Mouse (Mus musculus) heart, adult 11 months (tissue): ENCODE measurements around the gene Fgfr2.

Source experiments
- DNase-seq: peaks from one replicate; pipeline ENCODE4 v3.0.0; 2022

The Fgfr2 gene

DNA sequence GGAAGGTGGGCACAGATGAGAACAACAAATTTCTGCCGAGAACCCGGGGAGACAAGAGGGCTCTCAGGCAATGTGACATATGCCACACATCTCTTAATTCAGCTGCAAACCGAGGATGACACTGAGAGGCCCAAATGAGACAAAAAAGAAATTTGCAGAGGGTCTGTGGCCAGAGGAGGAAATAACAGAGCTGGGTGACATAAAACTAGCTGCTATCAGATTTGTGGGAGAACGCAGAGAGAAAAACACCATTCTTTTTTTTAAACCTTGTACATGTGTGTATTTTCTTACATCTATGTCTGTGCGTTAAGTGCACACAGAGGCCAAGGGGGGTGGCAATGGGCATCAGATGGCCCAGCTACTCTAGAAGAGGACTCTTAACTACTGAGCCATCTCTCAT lies 328.0 kb downstream of the Fgfr2 start:
- no peak for DNase-seq

DNA sequence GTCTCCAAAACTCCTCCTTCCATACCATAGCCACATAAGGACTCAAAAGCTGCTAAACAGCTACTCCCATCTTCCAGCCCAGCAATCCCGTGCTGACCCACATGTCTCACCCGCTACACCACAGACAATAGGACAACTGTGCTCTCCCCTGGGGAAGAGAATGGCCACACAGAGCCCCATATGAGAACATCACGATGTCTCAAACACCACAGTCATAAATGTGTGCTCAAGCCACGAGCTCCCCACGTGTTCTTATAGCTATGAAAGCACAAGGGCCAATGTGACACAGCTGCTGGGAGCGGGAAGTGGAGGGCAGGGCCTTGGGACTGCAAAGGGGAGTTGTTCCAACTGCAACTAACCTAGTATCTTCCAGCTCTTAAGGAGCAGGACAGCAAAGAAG lies 329.7 kb downstream of the Fgfr2 start:
- peak; percentile 98 for DNase-seq

DNA sequence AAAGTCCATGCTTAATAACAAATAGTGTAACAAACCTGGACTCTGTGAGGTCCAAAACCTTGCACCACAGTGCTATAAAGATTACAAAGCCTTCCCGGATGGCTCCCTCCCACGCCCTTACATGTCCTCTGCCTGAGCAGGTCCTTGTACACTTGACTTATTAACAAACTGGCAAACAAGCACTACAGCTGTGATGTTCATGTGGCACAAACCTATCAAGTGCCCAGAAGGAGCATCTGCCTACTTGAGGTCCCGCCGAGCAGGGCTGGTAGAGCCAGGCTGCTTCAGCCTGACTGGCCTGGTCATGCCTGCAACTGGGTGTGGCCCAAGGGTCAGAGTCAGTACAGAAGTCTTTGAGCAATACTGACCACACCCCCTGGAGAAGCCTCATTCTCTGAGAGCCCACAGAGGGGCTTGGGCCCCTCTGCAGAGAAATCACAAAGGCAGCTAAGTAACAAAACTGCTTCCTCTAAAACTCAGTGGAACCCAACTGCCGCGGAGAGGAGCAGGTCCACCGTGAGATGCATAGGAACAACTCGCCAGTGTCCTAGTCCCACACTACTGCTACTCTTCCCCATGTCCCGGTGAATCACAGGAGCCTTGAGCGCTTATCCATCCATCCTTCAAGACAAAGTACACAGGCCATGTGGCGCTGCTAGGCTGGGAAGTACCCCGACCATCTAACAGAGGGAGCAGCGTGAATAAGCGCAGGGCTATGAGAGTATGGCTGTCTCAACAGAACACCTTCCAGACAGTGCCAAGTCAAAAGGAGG lies 332.5 kb downstream of the Fgfr2 start:
- peak; percentile 92 for DNase-seq

DNA sequence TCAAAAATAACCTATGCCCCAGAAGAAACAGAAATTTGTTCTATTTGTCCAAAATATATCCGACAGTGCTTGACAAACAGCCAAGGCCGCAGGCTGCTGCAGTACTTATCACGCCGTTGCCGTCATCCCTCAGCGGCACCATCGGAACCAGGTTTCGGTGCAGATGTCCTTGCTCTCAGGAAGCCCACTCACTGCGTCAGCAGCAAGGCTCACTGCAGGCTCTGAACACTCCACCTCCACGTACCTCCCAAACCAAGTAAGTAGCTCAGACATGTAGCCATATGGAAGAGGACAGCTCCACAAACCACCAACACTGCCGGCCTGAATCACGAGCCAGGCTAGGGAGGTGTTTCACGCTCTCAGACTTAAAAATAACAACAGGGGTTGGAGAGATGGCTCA lies 334.3 kb downstream of the Fgfr2 start:
- DNase-seq, result peak; percentile 94

DNA sequence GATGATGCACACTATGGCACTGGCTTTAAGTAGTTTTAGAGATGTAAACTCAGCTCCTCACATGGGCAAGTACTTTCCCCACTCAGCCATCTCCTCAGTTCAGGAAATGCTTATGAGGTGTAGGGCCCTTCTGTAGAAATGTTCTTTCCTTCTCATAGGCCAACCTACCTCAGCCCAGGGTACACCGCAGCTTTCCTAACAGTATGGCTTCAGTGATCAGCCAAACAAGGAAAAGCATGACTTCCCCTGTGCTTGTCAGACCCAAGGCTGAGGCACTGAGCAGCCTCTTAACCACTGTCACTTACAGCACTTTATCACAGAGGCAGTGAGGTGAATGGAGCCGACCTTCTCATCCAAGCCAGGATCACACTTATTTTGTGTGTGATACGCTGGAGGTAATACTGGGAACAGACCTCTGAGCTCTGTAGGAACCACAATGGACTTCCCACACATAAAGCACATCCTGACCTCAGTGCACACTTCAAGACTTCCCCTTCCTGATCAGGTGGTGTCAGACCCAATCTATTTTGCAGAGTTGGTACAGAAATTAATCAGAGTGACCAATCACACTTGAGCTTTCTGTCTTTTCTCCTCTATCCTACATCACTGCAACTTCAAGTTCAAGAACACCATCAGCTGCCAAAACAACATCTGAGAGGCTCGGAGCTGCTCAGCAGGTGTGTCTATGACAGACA lies 335.5 kb downstream of the Fgfr2 start:
- peak; percentile 95 for DNase-seq

DNA sequence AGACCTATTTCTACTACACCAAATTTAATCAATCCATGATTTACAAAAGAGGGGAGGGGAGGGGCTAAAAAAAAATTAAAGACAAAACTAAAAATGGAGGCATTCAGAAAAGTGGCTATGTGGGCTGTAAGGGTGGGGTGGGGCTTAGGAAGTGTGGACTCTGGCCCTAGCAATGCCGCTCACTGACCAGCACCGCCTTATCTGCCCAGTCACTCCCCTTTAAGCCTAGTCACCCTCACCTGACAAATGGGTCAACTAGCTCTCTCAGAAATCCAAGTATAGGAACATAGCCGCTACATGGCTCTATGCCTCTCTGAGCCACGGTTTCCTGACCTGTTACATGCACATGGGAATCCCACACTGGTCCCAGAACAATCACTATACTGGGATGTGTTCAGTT lies 336.1 kb downstream of the Fgfr2 start:
- no peak for DNase-seq

DNA sequence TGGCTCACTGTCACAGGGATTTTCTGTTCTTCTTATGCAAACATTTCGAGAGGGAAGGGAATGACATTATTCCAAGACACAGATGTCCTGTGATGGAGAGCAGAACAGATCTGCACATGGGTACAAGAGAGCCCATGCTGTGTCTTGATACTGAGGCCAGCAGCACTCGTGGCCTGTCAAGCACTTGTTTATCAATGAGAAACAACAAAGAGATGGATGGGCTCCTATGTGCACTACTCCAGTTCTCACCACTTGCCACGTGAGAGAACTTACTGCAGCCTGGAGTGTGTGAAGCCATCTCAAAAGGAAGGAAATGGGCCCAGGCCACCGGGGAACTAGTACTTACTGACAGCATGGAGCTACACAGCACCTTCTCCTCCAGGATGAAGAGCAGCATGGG lies 336.6 kb downstream of the Fgfr2 start:
- DNase-seq, result peak; percentile 95

DNA sequence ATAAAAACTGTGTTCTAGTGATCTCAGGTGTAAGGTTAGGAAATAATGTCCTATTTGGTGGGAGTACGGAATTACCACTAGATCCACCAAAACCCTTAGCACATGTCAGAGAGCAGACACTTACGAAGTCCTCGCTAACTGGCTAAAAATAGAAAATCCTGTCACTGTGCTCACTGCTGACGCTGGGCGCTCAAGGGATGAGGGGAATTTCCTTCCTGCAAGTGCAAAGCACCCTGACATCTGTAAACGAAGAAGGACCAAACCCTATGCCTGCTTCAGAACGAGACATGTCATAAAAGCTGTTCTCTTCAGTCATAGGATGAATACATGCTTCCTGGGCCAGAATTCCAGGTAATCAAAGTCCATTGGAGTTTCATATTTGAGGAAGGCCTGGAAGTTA lies 337.1 kb downstream of the Fgfr2 start:
- peak; percentile 97 for DNase-seq

DNA sequence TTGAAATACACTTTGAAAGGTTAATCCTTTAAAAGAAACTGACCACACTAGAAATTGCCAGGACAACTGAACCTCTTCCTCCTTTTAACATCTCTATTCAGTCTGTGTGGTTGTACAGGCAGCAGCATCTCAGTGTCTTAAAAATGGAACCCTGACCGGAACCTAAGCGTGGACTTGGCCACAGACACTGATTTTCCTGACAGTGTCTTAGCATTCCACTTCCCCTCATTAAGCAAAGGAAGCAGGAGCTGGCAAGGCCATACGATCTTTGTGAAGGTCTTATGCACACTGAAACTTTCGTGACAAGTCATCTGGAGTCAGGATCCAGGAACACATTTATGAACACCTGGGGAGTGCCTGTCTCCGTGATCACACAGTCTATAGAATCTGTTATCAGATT lies 339.0 kb downstream of the Fgfr2 start:
- DNase-seq, result peak; percentile 95

DNA sequence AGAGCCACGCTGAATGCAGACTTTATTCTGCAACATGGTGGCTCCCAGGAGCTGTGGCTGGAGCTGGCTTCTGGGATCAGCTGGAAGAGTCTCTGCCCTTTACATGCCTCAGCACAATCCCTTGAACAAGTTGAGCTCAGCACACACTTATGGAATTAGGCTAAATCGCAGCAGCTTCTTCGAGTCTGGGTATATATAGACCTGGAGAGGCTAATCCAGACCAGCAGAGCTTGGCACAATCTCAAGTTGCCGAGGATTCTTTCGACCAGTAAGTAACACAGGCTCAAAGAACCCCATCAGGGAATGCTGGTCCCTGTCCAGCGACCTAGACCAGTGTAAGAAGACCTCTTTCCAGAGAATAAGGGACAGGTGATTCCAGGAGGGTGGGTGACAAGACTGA lies 341.3 kb downstream of the Fgfr2 start:
- DNase-seq, result no peak

DNA sequence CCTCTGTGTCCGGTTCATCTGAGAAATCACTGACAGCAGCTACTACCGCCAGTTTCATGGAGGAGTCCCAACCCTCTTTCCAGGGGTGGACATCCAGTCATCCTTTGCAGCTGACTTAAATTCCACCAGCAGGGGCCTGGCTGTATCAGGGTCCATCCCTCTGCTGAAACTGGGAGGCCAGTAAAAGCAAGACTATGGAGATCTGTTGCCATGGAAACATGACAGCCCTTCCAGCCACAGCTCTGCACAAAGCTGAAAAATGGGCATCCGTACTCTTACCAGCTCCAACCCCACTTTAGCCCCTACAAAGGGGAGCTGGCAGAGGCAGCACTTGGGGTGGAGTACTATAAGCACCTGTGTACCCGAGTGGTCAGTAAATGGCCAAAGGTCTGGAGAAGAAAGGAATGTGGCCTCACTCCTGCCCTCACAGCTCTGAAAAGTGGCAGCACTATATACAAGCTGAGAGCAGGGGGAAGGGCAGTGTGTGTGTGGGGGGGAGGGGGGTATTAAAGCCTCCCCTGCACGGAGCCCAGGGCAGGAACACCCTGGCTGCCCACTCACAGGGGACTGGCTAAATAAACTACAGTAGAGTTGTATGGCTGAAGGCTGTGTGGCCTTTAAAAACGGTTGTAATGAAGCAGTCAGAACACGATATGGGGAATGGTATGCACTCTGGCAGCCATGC lies 341.9 kb downstream of the Fgfr2 start:
- no peak for DNase-seq

DNA sequence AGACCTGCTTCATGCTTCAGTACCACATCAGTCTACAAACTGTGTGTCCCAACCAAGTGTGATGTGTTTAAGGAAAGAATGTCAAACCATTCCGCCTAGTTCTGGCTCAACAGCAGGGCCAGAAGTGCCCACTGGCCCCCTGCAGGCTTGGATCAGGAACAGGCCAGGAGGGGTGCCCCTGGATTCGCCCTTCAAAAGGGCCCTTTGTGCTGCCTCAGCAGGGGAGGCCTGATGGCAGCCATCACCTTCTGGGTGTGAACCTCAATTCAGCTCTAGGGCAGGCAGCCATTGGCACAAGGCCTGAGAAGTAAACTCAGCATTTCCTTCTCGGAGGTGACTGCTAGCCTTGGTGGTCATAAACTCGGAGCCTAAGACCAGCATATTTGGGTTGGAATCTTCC lies 342.5 kb downstream of the Fgfr2 start:
- DNase-seq, result no peak

DNA sequence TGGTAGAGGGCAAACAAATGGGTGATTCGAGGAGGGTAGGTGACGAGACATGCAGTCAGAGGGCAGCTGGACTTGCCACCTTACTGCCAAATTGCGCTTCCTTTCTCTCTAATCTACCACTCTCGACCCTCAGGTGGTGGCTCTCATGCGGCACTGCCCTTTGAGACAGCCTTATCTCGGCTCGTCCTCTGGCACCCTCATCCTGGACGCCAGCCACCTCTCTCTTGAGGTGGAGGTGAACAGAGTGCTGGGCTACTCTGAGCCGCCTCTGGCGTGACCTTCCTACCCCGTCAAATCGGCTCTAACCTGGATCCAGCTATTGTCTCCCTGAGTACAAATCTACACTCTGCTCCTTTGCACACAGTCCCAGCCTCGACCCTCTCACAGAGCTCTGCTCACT lies 344.5 kb downstream of the Fgfr2 start:
- DNase-seq, result peak; percentile 95

DNA sequence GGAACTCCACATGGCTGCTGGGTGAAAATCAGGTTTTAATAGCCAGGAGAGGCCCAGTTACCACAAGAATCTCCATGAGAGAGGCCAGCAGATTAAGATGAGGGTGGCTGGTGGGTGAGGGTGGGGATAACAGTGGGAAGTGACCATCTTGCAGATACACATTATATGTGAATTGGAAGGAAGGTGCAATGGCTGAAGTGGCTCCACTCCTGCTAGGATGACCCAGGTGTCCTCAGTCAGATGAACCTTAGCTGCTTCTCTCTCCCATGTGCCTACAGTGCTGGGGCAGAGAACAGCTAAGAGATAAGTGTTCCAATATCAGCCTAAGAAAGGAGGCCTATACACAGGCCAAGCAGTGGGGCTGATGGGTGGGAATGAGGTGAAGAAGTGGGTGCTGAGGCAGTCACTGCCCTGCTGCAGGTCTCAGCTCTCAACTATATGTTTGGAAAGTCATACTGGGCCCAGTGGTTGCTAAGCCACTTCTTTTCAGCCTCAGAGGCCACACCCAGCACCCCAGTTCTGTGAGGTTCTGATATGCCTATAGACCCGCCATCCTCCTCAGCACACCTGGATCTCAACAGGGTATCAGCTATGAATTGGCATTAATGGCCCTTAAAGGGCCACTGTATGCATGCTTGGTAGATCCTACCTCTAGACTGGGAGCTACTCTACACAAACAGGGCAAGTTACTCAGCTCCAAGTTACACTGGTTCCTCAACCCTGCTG lies 345.3 kb downstream of the Fgfr2 start:
- no peak for DNase-seq

DNA sequence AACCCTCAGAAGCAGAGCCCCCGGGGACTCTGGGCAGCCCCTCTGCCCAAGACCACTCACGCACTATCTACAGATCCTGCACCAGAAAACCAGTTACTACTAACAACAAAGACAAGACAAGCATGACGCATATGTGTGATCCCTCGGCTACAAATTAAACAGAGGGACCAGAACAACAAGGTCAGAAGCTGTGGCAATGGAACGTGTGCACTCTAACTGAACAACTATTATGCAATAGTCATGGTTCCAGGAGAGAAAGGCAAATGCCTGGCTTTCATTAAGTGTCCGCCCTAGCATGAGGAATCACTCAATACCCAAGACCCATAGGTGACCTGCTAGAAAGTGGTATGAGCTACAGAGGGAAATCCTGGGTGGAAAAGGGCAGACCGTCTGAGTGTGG lies 346.0 kb downstream of the Fgfr2 start:
- DNase-seq, result no peak

DNA sequence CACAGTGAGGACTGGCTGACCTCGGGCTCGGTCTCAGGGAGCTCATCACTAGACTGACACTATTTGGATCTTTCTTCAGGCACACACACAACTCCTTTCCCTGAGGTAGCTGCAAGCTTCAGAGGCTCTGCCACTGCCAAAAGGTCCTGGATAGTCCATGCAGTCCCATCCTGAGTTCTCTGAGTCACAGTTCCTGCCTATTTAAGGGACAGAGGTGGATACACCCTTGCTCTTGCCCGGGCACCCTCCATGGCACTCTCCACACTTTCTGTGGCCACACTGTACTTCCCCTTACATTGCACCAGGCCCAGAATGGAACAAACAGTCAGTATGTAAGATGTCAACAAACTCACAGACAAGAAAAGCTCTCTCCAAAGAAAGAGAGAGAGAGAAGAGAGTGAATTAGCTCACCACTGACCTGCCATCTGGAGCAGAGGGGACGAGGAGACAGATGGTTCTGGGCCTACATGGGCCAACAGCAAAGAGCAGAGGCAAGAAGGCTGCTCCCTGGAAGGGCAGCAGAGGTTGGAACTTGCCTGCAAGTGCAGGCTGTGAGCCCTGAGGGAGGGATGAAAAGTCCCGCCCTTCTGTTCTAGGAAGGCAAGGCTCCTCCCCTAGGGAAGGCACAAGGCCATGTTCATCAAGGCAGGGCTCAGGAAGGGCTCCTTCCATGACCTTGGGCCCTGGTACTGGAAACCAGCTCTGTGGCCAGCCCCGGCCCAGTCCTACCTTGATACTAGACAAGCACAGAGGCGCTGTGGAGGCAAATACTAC lies 346.6 kb downstream of the Fgfr2 start:
- peak; percentile 97 for DNase-seq

DNA sequence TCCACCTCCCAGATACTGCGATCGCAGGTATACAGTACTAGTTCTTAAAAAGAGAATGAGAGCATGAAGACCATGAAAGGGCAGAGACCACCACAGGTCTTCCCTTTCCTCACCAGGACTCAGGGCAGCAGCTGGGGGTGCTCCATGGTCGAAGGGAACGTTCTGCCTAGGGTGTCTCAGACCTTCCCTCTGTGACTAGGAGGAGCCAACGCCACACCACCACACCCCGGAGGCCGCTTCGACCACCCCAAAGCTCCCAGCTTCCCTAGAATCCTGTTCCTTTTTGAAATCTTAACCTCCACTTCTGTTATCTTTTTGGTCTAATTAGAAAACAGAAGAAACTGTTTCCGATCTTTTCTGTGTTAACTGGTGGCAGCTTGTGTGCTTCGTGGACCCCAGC lies 347.2 kb downstream of the Fgfr2 start:
- no peak for DNase-seq

DNA sequence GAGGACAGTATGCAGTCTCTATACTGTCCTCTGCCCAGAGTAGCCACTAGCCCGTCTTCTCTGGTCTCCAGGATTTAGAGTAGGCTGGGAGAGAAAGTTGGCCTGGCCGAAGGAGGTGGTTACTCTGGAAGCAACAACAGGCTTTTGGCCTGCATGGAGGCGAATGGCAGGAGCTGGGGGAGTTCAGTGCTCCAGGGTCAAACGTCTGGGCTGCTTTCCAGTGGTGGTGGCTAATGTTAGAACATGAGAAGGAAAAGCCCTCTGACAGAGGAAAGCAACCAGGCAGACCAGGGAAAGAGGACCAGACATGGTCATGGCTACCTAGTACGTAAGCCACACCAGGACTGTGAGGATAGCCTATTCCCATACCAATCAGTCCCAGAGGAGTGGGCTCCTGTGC lies 347.8 kb downstream of the Fgfr2 start:
- peak; percentile 98 for DNase-seq

DNA sequence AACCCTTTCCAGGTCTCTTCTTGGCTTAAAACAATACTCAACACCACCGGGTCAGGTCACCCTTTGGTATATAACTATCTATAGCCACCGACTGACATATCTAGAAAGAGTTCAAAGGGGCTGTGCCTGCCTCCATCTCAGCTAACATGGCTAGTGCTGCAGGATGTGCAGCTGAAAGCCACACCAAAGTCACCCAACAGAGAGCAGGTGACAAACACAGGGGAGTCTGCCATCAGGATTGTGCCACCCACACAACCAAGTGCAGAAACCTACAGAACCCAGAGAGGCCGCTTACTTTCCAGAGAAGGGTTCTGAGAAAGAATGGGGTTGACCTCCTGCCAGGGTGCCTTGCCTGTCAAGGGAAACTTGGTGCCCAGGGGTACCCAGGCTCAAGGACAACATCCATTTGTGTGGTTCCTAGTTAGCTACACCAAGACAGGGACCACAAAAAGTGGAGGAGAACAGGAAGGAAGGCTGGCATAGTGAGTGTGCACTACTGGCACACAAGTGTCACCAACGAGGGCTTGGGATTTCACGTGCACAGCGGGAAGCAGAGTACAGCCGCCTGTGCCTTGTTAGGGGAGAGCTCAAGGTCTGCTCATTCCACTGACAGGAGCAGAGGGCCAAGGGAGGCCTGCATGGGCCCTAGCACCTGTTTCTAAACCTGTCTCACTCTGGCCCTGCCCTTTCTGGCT lies 350.0 kb downstream of the Fgfr2 start:
- DNase-seq, result no peak

DNA sequence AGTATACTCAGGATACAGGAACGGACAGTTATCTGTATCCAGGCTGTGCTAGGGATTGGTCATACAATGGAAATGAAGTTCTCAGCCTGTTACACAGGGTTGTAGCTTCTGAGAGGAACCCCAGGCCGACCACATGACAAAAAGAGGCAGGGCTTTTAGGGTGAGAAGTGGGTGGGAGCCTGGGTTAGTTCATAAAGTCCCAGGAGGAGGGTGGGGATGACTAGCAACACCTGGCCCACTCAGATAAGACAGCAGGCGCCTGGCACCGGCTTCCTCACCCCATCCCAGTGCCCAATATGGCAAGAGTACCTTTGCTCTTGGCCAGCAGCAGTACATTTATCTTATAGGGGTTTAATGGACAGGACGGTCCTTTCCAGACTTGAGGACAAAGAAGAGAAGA lies 350.7 kb downstream of the Fgfr2 start:
- DNase-seq, result peak; percentile 77

DNA sequence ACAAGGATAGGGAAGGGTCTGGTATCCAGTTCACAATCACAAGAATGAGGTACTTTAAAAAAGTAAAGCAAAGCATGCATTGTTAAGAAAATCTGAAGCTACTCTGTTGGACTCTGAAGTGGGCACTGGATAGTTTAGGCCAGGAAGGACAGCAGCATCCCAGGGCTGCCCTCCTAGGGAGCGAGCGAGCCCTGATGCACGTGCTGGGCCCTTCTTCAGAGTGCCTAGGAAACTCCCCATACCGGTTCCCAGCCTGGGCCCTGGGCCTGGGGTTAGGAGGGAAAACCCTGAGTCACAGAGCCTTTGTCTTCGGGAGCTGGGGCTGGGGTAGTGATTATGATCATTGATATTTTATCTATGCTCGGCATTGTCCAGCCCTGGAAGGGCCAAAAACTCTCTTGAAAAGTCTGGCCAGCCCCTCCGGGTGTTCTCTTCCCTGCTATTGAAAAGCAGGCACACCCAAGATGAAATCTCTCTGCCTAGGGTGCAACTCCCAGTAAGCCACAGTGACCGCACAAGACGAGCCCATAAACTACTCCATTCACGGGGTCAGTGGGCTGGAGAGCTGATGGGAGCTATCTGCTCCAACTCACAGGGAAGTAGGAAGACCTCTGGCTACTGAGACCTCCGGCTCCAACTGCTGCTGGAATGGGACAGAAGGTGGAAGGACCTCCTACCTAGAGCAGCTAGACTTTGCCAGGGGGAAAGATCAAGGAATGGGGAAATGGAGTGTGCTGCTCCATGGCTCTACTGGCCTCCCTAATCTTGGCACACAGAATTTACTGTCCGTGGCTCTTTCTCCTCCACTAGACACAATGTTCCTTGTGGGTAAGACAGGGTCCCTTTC lies 354.4 kb downstream of the Fgfr2 start:
- no peak for DNase-seq
